Mouse (Mus musculus) megakaryocyte, embryonic 14.5 days (primary cell): ENCODE measurements at regions not wholly inside any gene's neighbourhood (a gene's known extent, or its start where the extent isn't known, plus 50 kb on each side); places are given as distances from the start of the nearest gene placed in this dataset.

Source experiments
- FLI1 ChIP-seq: IDR thresholded peaks from 2 replicates; pipeline ENCODE4 v1.6.1; 2012; ENCODE audit warnings: low read length, inconsistent platforms, mixed read lengths
- GATA1 ChIP-seq: IDR thresholded peaks from 3 replicates; pipeline ENCODE4 v1.6.1; 2012; ENCODE audit warnings: mixed read lengths, low read length, inconsistent platforms, borderline replicate concordance

- TF ChIP-seq GATA1 = no peak
- TF ChIP-seq FLI1 = no peak
These were observed 105.5 kb upstream of the Noct start for GRCm38 (mm10) chr3:51118706-51119105.
